Mouse (Mus musculus) forebrain, embryonic 12.5 days (tissue): ENCODE results near the gene Ppil1. TPM values are rescaled to one million over a fixed set of nuclear protein-coding genes. Genes with fewer than 3 reads are reported as not detected.
A peak's percentile ranks its signal among the peaks of the same experiment; 100 is the strongest.

Experiments
- ATAC-seq: fragments of 200-750 bp; cut with Nextera tagmentation; 2 replicates; pipeline ENCODE4 v1.8.0; 2017; ENCODE audit warnings: moderate TSS enrichment; ENCODE audit not compliant: low FRiP score
- H3K27ac ChIP-seq: fragments of 300-500 bp; sonication (generic); 2 replicates; pipeline ENCODE4 v1.5.1; 2016; ENCODE audit warnings: mild to moderate bottlenecking
- H3K27me3 ChIP-seq: fragments of 300-500 bp; sonication (generic); 2 replicates; pipeline ENCODE4 v1.6.1; 2016; ENCODE audit warnings: mild to moderate bottlenecking
- H3K36me3 ChIP-seq: fragments of 300-500 bp; sonication (generic); replicated peaks from 2 replicates; pipeline ENCODE4 v1.6.1; 2016; ENCODE audit warnings: mild to moderate bottlenecking
- H3K4me1 ChIP-seq: fragments of 300-500 bp; sonication (generic); 2 replicates; pipeline ENCODE4 v1.6.1; 2016
- H3K4me2 ChIP-seq: fragments of 300-500 bp; sonication (generic); 2 replicates; pipeline ENCODE4 v1.6.1; 2016; ENCODE audit warnings: mild to moderate bottlenecking, moderate library complexity
- H3K4me3 ChIP-seq: fragments of 300-500 bp; sonication (generic); replicated peaks from 2 replicates; pipeline ENCODE4 v1.5.1; 2016; ENCODE audit warnings: mild to moderate bottlenecking
- H3K9ac ChIP-seq: fragments of 300-500 bp; sonication (generic); 2 replicates; pipeline ENCODE4 v1.6.1; 2016; ENCODE audit warnings: mild to moderate bottlenecking
- H3K9me3 ChIP-seq: fragments of 300-500 bp; sonication (generic); 2 replicates; pipeline ENCODE4 v1.6.1; 2016
- WGBS: fragments of 180-500 bp; shearing (Covaris S2); methylation state at CpG from one replicate; pipeline ENCODE4 v1.1.7; 2016; 5-methylcytosine and 5-hydroxymethylcytosine counted together
- polyA plus RNA-seq: library from polyadenylated mRNA; unstranded; fragments of >200 nt; fragmentation: Nextera tagmentation; extraction: Ambion mirVana; gene quantifications from 2 replicates; pipeline ENCODE4 v1.2.1, GENCODE M21; 2016

Ppil1 gene
- polyA plus RNA-seq, 1 experiment from 2014 or later, result 142 TPM

- H3K36me3 ChIP-seq, result peaks cover 23% of the 10 kb centered on the region
- H3K9me3 ChIP-seq, result no peaks in the 10 kb centered on the region
- peaks cover 8% of the 10 kb centered on the region; the same call in 1 of the 2 replicates for H3K27me3 ChIP-seq
- peak overlapping the region; percentile 12; the same call in 1 of the 2 replicates for H3K9ac ChIP-seq
- peak; percentile 42; the same call in 1 of the 2 replicates for ATAC-seq
- no peak overlapping the region for H3K4me2 ChIP-seq
- peak overlapping the region; percentile 37 for H3K27ac ChIP-seq
- no peak overlapping the region for H3K4me3 ChIP-seq
- peaks cover 44% of the 10 kb centered on the region for H3K4me1 ChIP-seq
- 34% methylated on average over 7 of the region's 7 CpGs for WGBS
These were observed 18.3 kb downstream of the Ppil1 start for GRCm38 (mm10) chr17:29245725-29246124.

DNA sequence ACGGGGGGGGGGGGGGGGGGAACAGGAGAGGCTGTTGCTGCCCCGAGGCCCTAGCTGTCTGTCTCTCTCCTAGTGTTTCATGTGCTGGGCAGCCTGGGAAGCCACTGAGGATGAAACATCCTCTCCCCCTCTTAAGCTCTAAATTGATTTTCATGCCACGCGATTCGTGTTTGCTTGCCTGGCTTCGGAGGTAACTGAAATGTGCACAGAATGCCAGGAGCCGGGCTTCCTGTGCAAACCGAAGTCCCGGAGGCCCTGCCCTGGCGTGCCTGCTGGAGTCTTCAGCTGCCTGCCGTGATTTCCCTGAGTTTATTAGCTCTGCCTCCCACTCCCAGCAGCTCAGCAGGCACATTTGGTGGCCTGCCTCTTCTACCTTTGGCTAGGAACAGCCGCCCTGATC is 19.1 kb downstream of the Ppil1 start:
- H3K4me2 ChIP-seq, result no peak overlapping the region
- H3K4me3 ChIP-seq, result no peak overlapping the region
- H3K9ac ChIP-seq, result 0 out of 2 replicates have a peak overlapping the region, but pooled peaks have one; percentile 12
- peak overlapping the region; percentile 37; the same call in 1 of the 2 replicates for H3K27ac ChIP-seq
- peaks cover 44% of the 10 kb centered on the region for H3K4me1 ChIP-seq
- H3K9me3 ChIP-seq, result no peaks in the 10 kb centered on the region
- 38% methylated on average over 11 of the region's 12 CpGs for WGBS
- peaks cover 10% of the 10 kb centered on the region; the same call in 1 of the 2 replicates for H3K27me3 ChIP-seq
- ATAC-seq, result no peak
- H3K36me3 ChIP-seq, result peaks cover 15% of the 10 kb centered on the region

DNA sequence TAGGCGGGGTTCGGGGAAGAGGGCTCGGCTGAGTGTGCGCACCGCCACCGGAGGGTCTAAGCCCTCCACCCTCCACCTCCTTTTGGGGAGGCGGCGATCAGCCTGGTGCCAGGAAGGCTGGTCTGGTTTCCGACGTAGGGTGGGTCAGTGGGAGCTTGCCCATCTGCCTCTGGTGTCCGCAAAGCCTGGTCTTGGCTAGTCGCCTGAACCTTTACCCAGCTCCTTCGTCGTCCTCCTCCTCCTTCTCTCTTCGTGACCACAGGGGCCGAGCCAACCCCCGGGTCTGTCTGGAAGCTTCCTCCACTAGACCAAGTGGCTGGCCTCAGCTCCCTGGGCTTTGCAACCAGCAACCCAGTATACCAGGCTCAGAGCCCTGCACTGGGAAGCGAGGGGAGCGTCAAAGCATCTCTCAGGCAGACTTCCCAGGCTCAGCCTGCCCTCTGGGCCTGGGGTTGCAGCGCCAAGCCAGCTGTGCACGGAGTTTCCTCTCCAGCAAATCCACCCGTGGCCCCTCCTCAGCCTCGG is 25.5 kb downstream of the Ppil1 start:
- Histone ChIP-seq H3K27ac (peak overlapping the region; percentile 50; the same call in 1 of the 2 replicates), H3K9ac (peak overlapping the region; percentile 69), H3K36me3 (no peaks in the 10 kb centered on the region), H3K27me3 (peaks cover 67% of the 10 kb centered on the region), H3K4me3 (peak overlapping the region; percentile 64), H3K4me2 (peak overlapping the region; percentile 100), H3K9me3 (no peaks in the 10 kb centered on the region), H3K4me1 (peaks cover 44% of the 10 kb centered on the region)
- ATAC-seq, result no peak
- 2% methylated on average over 22 of the region's 23 CpGs for WGBS

DNA sequence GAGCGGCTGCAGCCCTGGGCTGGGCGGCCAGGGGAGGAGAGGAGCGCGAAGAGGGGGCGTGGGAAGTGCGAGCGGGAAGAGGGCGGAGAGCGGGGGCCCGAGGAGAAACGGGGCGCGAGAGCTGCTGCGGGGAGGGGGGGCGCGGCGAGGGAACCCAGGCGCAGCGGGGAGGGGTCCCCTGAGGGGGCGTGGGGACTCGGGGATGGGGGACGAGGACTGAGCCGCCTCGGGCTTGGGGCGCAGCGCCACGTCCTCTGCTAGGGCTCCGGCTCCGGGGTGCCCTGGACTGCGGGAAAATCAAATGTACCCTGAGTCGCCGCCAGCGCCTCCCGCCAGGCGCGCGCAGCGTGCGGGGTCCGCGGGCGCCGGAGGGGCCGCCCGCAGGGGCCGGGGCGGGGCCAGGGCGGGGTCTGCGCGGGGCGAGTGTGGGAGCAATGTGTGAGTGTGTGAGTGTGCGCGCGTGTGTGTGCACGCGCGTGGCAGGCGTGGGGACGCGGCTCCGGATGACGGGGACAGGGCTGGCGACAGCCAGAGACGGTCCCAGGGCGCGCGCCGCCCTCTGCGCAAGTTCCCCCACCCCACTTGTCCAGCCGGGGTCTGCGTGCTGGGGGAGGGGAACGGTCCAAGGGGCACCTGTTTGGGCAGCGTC is 26.1 kb downstream of the Ppil1 start, which contains the start of gene Cpne5:
Gene Cpne5, minus strand, starts transcription at position 396 of the 649 bp plus-strand sequence.
- H3K27me3 ChIP-seq, result peaks cover 67% of the 10 kb centered on the region
- no peaks in the 10 kb centered on the region for H3K36me3 ChIP-seq
- peak within 1 kb of the TSS; percentile 64 for H3K4me3 ChIP-seq
- peak; percentile 64 for ATAC-seq
- 1% methylated on average over 58 of the region's 73 CpGs for WGBS
- peak within 1 kb of the TSS; percentile 100 for H3K4me2 ChIP-seq
- H3K4me1 ChIP-seq, result peaks cover 38% of the 10 kb centered on the region
- H3K9me3 ChIP-seq, result no peaks in the 10 kb centered on the region
- peak within 1 kb of the TSS; percentile 69 for H3K9ac ChIP-seq
- peak within 1 kb of the TSS; percentile 50; the same call in 1 of the 2 replicates for H3K27ac ChIP-seq

DNA sequence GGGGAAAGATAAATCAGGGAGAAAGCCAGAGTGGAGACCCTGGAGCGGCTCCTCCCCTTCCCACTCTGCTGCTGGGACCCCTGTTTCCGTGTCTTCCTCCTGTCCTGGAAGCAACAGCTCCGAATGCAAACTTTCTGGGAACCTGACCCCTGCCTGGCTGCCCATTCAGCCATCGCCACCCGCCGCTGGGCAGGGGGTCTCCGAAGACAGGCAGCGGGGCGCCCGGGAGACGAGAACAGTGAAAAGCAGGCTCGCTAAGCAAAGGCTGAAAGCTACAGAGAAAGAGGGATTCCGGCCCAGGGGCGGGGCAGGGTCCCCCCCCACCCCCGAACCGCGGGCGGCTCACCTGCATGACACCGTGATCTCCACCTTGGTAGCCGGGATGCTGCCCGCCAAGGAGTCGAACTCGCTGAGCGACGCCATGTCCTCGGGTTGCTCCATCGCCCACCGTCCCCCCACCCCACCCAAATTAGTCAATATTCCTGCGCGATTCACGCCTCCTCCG is 26.7 kb downstream of the Ppil1 start:
- Histone ChIP-seq H3K4me1 (peaks cover 35% of the 10 kb centered on the region), H3K4me3 (peak overlapping the region; percentile 64), H3K4me2 (peak overlapping the region; percentile 100), H3K27ac (no peak overlapping the region), H3K36me3 (no peaks in the 10 kb centered on the region), H3K9me3 (no peaks in the 10 kb centered on the region), H3K27me3 (peaks cover 63% of the 10 kb centered on the region), H3K9ac (peak overlapping the region; percentile 69)
- no peak for ATAC-seq
- under 1% methylated on average over 32 of the region's 32 CpGs for WGBS

DNA sequence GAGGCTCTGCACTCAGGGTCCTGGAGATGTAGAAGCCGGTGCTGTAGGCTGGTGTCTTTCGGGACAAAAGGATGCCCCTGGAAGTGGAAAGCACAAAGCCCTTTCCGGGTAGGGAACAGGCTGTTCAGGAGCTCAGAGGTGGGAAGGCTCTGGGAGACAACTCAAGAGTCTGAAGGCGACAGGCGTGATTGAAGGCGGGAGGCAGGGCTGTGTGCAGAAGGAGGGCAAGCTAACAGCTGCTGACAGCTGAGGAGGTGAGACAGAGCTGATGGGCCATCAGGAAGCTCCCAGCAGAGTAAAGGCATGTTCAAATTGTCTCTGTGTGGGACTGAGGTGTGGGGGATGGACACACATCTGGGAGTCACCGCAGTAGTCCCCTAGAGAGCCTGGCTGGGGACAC is 27.9 kb downstream of the Ppil1 start:
- peaks cover 27% of the 10 kb centered on the region for H3K4me1 ChIP-seq
- no peak overlapping the region for H3K4me3 ChIP-seq
- no peaks in the 10 kb centered on the region for H3K36me3 ChIP-seq
- no peak overlapping the region for H3K9ac ChIP-seq
- H3K27ac ChIP-seq, result no peak overlapping the region
- no peak for ATAC-seq
- 78% methylated on average over 7 of the region's 7 CpGs for WGBS
- peaks cover 63% of the 10 kb centered on the region for H3K27me3 ChIP-seq
- H3K9me3 ChIP-seq, result no peaks in the 10 kb centered on the region
- 0 out of 2 replicates have a peak overlapping the region, but pooled peaks have one; percentile 100 for H3K4me2 ChIP-seq

DNA sequence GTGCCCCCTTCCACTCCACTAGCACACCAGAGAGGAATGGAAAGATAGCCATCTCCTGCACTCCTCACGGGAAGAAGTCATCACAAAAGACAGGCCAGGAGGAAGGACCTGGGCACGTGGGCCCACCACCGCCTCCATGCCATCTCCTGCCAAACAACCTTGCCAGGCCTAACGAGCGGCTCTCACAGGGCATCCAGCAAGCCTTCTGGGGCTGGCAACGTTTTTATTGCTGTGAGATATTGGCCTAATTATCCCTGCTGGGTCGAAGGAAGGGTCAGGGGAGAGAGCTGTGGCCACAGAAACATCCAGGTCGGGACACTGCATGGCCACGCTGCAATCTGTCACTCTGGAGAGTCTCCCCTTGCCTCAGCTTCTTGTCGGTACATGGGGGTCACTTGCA is 32.9 kb downstream of the Ppil1 start:
- peaks cover 22% of the 10 kb centered on the region for H3K27me3 ChIP-seq
- H3K4me3 ChIP-seq, result no peak overlapping the region
- WGBS, result 80% methylated on average over 10 of the region's 10 CpGs
- peaks cover 2% of the 10 kb centered on the region; the same call in 1 of the 2 replicates for H3K4me1 ChIP-seq
- no peak overlapping the region for H3K27ac ChIP-seq
- no peak for ATAC-seq
- H3K4me2 ChIP-seq, result no peak overlapping the region
- H3K9me3 ChIP-seq, result no peaks in the 10 kb centered on the region
- H3K9ac ChIP-seq, result no peak overlapping the region
- H3K36me3 ChIP-seq, result no peaks in the 10 kb centered on the region

DNA sequence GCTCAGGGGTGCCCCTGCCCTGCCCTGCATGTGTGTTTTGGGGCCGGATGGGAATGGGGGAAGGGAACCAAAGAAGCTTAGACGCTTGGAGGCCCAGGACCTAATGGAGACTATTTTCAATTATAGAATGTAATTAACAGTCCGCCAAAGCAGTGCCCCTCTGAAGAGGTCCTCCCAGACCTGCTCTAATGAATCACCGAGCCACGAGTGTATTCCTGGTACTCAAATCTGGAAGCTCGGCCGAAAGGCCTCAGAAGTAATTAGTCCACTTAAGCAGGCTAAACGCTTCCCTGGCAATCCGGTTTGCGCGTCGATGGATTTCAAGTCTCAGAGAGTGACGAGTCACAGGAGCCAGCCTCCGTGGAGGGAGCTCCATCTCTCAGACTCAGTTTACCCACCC is 43.4 kb downstream of the Ppil1 start:
- ATAC-seq, result no peak
- H3K27ac ChIP-seq, result no peak overlapping the region
- WGBS, result 21% methylated on average over 14 of the region's 14 CpGs
- no peak overlapping the region for H3K9ac ChIP-seq
- H3K4me1 ChIP-seq, result peaks cover 24% of the 10 kb centered on the region
- no peaks in the 10 kb centered on the region for H3K36me3 ChIP-seq
- no peak overlapping the region for H3K4me3 ChIP-seq
- no peaks in the 10 kb centered on the region for H3K9me3 ChIP-seq
- H3K4me2 ChIP-seq, result no peak overlapping the region
- H3K27me3 ChIP-seq, result peaks cover 8% of the 10 kb centered on the region; the same call in 1 of the 2 replicates

DNA sequence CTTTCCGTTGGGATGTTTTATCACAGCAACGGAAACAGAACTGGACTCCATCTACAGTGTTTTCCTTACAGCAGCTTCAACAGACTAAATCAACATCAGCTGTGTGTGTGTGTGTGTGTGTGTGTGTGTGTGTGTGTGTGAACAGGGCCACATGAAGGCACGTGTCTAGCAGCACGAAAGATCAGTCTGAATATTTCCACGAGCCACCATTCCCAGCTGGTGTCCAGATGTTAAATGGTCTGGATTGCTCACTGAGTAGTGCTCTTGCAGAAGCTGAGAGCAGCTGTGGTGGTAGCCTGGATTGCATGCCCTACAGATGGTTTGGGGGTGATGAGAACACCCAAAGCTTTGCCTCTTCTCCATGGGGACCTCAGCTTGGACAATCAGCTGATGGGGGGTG is 46.0 kb downstream of the Ppil1 start:
- Histone ChIP-seq H3K9me3 (no peaks in the 10 kb centered on the region), H3K9ac (no peak overlapping the region), H3K4me1 (peaks cover 50% of the 10 kb centered on the region), H3K27me3 (peaks cover 18% of the 10 kb centered on the region; the same call in 1 of the 2 replicates), H3K4me3 (no peak overlapping the region), H3K4me2 (no peak overlapping the region), H3K27ac (no peak overlapping the region), H3K36me3 (no peaks in the 10 kb centered on the region)
- 79% methylated on average over 5 of the region's 5 CpGs for whole genome bisulfite sequencing
- ATAC-seq, result no peak

DNA sequence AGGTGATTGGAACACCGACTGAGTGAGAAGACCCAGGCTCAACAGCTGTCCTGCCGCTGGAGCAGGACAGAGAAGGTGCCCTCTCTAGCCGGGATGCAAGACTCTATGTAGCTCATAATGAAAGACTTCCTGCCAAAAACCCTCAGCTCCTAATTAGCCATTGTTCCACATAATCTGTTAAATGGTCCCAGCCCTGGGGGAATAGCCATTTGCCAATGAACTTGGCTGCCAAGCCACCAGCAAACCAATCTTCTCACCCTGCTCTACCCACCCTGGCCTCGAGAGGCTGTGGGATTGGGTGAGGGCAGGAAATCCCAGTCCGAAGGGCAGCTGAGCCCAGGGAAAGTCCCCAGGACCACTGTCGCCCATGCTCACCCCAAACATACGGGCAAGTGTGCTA is 47.9 kb downstream of the Ppil1 start:
- peaks cover 15% of the 10 kb centered on the region; the same call in 1 of the 2 replicates for H3K27me3 ChIP-seq
- ATAC-seq, result no peak
- H3K27ac ChIP-seq, result no peak overlapping the region
- H3K4me1 ChIP-seq, result peaks cover 56% of the 10 kb centered on the region
- WGBS, result 56% methylated on average over 7 of the region's 7 CpGs
- no peak overlapping the region for H3K4me2 ChIP-seq
- no peak overlapping the region for H3K4me3 ChIP-seq
- no peaks in the 10 kb centered on the region for H3K36me3 ChIP-seq
- no peaks in the 10 kb centered on the region for H3K9me3 ChIP-seq
- no peak overlapping the region for H3K9ac ChIP-seq

DNA sequence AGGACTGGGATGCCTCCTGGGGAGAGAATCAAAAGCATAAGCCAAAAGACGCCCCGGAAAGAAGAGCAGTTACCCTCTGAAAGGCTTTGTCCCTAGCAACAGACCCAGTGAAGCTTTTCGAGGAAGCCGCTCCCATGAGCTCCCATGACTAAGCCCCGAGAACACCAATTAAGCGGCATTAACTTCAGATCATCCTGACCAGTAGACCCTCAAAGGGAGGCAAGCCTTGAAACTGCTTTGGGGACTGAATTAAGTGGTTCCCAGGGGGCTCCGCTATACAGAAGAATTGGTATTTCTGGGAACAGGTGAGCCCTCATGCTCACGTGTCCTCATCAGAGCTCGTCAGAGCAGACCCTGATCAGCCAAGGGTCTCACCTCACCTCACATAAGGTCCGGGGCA is 49.3 kb downstream of the Ppil1 start:
- Histone ChIP-seq H3K9me3 (no peaks in the 10 kb centered on the region), H3K27ac (peak overlapping the region; percentile 79), H3K4me3 (no peak overlapping the region), H3K36me3 (no peaks in the 10 kb centered on the region), H3K27me3 (peaks cover 20% of the 10 kb centered on the region; the same call in 1 of the 2 replicates), H3K4me1 (peaks cover 48% of the 10 kb centered on the region), H3K4me2 (peak overlapping the region; percentile 17; the same call in 1 of the 2 replicates), H3K9ac (no peak overlapping the region)
- WGBS, result 6% methylated on average over 10 of the region's 10 CpGs
- no peak for ATAC-seq

DNA sequence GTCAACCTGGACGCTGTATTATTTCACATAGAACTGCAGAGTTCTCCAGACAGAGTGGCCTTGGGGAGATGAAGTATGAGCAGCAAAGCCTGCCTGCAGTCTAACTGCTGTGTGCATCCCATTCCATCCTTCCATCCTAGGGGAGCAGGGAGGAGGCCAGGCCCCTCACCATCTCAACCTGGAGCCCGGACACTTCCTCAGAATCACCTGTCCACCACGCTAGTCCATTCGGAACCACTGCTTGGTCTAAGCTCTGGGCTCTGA is 49.9 kb downstream of the Ppil1 start:
- Histone ChIP-seq H3K4me2 (peak overlapping the region; percentile 17), H3K4me3 (no peak overlapping the region), H3K4me1 (peaks cover 48% of the 10 kb centered on the region), H3K27ac (peak overlapping the region; percentile 79), H3K9ac (no peak overlapping the region), H3K36me3 (no peaks in the 10 kb centered on the region), H3K9me3 (no peaks in the 10 kb centered on the region), H3K27me3 (peaks cover 20% of the 10 kb centered on the region; the same call in 1 of the 2 replicates)
- whole genome bisulfite sequencing, result 32% methylated on average over 4 of the region's 4 CpGs
- peak; percentile 2 for ATAC-seq
